Mouse (Mus musculus): ENCODE data around the gene Ywhab. TPM values are rescaled to one million over a fixed set of nuclear protein-coding genes. Genes with fewer than 3 reads are reported as not detected.
A peak's percentile ranks its signal among the peaks of the same experiment; 100 is the strongest.

Ywhab gene
- polyA plus RNA-seq (2015; fragmentation: Nextera tagmentation; extraction: Ambion mirVana) = 311 and 329 TPM in 2 replicates

DNA sequence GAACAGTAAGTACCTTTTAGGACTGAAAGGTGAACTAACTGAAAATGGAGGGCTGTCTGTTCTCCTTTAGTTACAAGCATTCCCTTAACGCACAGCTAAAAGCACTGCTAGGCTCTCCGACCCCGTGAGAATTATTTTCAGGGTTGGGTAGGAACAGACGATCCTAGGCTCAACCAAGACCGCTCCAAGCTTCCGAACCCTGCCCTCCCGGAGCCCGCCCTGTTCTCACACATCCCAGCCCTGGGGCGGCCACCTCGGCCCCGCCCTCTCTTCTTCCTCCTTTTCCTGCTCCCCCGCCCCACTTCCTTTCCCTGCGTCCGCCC, at the start of gene Ywhab:
TSS of gene Ywhab (plus strand) at position 307 of the 323 bp plus-strand sequence.
- H3K4me3 ChIP-seq = peak within 1 kb of the TSS; percentile 98
- H3K9me3 ChIP-seq = no peaks in the 10 kb centered on the region
- H3K9ac ChIP-seq = peak within 1 kb of the TSS; percentile 96
- H3K4me1 ChIP-seq = peaks cover 30% of the 10 kb centered on the region
- H3K4me2 ChIP-seq = peak within 1 kb of the TSS; percentile 85
- H3K27me3 ChIP-seq = no peaks in the 10 kb centered on the region
- ATAC-seq (ENCODE audit: insufficient number of reproducible peaks, insufficient read depth, low FRiP score, low TSS enrichment, low read depth) = no peak
- 0% methylated on average over 13 of the region's 14 CpGs for WGBS
- peak within 1 kb of the TSS; percentile 96 for H3K27ac ChIP-seq
- H3K36me3 ChIP-seq = no peaks in the 10 kb centered on the region; the same call in none of the 2 replicates

DNA sequence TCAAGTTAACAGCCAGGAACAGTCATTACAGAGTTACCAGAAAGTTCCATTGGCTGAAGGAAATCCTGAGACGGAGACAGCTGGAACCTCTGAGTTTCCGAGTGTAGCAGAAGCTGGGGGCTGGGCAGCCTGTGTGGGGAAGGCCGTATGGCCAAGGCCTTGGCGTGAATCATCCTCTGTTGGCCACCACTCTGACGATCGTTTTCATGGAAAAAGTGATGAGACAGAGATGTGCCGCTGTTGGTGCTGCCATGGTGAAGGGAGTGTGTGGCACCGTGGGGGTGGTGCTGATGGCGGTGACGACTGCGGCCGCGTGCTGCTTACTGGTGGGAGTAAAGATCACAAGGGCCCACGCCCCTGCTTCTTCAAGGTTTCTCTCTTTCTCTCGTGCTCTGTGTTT, 48.5 kb upstream of the Ywhab start:
- no peaks in the 10 kb centered on the region for H3K9me3 ChIP-seq
- no peak overlapping the region for H3K27ac ChIP-seq
- H3K9ac ChIP-seq = no peak overlapping the region
- WGBS = 81% methylated on average over 15 of the region's 15 CpGs
- peaks cover 4% of the 10 kb centered on the region; the same call in 1 of the 2 replicates for H3K27me3 ChIP-seq
- H3K4me2 ChIP-seq = no peak overlapping the region
- no peak for ATAC-seq (ENCODE audit: insufficient number of reproducible peaks, insufficient read depth, low FRiP score, low TSS enrichment, low read depth)
- no peaks in the 10 kb centered on the region for H3K36me3 ChIP-seq
- H3K4me3 ChIP-seq = no peak overlapping the region
- no peaks in the 10 kb centered on the region for H3K4me1 ChIP-seq

DNA sequence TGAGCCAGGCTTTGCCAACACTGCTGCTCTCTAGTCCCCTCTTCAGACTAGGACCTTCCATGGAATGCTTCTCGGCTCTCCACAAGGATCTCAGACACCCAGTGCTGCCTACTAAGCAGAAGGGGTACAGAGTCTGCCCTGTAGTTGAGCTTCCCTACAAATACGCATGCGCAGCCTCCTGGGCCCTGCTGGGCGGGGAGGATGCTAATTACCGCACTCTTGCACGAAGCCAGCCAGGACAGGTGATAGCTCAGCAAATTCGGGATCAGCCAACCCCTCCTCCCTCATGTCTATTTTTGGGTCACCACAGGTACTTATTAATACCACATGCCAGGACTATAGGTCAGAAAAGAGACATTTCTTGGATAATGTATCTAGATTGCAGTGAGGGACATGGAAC, 46.8 kb upstream of the Ywhab start:
- H3K27me3 ChIP-seq = peaks cover 4% of the 10 kb centered on the region; the same call in 1 of the 2 replicates
- H3K9ac ChIP-seq = no peak overlapping the region
- no peaks in the 10 kb centered on the region for H3K36me3 ChIP-seq
- H3K4me1 ChIP-seq = no peaks in the 10 kb centered on the region
- no peaks in the 10 kb centered on the region for H3K9me3 ChIP-seq
- no peak overlapping the region for H3K4me2 ChIP-seq
- no peak overlapping the region for H3K27ac ChIP-seq
- 66% methylated on average over 7 of the region's 7 CpGs for WGBS
- no peak overlapping the region for H3K4me3 ChIP-seq
- ATAC-seq (ENCODE audit: insufficient number of reproducible peaks, insufficient read depth, low FRiP score, low TSS enrichment, low read depth) = no peak

DNA sequence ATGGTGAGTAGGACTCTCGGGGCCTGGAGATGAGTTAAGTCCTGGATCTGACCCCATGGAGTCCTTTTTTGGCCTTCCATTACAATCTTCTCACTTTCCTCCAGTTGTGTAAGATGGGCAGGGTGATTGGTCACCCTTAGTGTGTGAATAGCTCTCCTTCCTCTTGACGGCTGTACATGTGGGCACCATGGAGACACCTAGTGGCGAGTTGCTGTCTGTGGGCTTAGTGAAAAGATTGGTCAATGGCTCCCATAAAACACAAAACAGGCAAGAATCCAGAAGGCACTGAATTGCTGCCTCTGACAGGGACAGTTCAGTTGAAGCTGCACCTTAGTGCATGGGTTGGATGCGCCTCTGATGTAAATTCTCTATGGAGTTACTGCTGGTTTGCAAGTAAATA, 43.0 kb upstream of the Ywhab start:
- no peaks in the 10 kb centered on the region for H3K4me1 ChIP-seq
- H3K27me3 ChIP-seq = peaks cover 4% of the 10 kb centered on the region; the same call in 1 of the 2 replicates
- no peaks in the 10 kb centered on the region for H3K36me3 ChIP-seq
- no peak overlapping the region for H3K27ac ChIP-seq
- H3K4me3 ChIP-seq = no peak overlapping the region
- no peak overlapping the region for H3K9ac ChIP-seq
- no peak for ATAC-seq (ENCODE audit: insufficient number of reproducible peaks, insufficient read depth, low FRiP score, low TSS enrichment, low read depth)
- WGBS = 27% methylated on average over 4 of the region's 4 CpGs
- no peaks in the 10 kb centered on the region for H3K9me3 ChIP-seq
- no peak overlapping the region for H3K4me2 ChIP-seq

DNA sequence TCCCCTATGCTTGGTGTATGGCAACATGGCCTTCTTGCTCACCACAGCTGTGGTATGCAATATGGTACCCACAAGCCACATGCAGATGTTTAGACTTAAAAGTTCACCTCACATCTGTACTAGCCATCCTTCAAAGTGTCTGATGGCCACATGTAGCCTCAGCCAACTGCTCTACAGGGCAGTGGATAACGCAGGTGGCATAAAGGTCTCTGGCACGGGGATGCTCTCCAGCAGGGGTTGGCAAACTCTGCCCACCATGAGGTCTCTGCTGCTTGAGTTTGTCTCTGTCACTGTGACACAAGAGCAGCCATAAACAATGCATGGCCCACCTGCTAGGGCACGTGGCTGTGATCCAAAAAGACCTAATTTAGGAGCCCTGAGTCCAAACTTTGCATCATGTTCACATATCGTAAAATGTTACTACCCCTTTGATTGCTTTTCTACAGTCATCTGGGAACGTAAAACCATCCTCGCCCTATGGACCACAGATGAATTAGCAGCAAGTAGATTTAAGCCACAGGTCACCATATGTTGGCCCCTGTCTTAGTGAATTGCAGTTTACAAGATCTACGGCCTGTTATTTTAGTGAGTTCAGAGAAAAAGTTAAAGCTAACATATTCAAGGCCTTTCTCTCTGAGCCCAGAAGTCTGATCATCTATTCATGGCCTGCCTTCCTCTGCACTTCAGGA, 41.0 kb upstream of the Ywhab start:
- Histone ChIP-seq H3K4me2 (no peak overlapping the region), H3K27ac (no peak overlapping the region), H3K9ac (no peak overlapping the region), H3K36me3 (no peaks in the 10 kb centered on the region), H3K4me1 (no peaks in the 10 kb centered on the region), H3K9me3 (no peaks in the 10 kb centered on the region), H3K27me3 (peaks cover 4% of the 10 kb centered on the region; the same call in 1 of the 2 replicates), H3K4me3 (no peak overlapping the region)
- ATAC-seq (ENCODE audit: insufficient number of reproducible peaks, insufficient read depth, low FRiP score, low TSS enrichment, low read depth) = no peak
- 79% methylated on average over 7 of the region's 7 CpGs for WGBS

DNA sequence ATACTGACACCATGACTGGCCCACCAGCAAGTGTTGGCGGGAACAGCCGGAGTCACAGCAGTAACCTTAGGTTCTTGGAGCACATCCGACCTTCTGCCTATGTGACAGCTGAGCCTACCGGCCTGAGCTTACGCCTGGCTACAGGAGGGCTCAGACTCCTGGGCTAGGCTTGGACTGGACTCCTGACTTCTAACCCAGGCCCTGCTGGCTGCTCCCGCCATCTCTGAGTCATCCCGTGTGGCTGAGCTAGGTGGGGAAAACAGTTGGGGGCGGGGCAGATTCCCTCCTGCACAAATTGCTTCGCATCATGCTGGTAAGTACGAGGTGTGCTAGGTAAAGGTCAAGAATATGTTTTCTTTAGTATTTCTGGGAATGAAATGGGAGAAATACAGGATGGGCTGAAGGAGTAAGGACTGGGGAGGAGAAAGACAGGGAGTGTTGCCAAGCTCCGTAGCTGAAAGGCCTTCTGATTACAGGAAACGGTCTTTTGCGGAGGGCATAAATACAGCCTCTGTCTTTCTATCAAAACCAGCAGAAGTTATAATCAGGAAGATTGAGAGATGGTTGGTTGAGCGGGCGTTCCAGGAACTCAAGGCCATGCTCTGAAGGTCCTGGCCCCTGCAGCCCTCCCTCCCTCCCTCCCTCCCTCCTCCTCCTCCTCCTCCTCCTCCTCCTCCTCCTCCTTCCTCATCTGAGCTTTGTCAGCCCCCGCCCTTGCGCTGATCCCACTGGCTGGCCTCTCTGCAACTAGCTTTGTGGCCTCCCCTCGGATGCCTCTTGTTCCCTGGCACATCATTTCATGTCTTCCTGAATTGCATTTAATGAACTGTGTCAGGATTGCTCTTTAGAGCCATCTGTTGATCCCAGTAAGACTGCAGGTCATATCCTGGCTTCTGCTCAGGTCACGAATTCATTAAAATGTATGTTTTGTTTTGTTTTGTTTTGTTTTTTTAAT, 29.9 kb upstream of the Ywhab start:
- no peak for ATAC-seq (ENCODE audit: insufficient number of reproducible peaks, insufficient read depth, low FRiP score, low TSS enrichment, low read depth)
- no peaks in the 10 kb centered on the region for H3K9me3 ChIP-seq
- H3K36me3 ChIP-seq = no peaks in the 10 kb centered on the region
- H3K4me1 ChIP-seq = no peaks in the 10 kb centered on the region; the same call in 1 of the 2 replicates
- no peak overlapping the region for H3K27ac ChIP-seq
- no peak overlapping the region for H3K4me3 ChIP-seq
- H3K4me2 ChIP-seq = no peak overlapping the region
- H3K27me3 ChIP-seq = no peaks in the 10 kb centered on the region
- no peak overlapping the region for H3K9ac ChIP-seq
- WGBS = 63% methylated on average over 18 of the region's 19 CpGs

DNA sequence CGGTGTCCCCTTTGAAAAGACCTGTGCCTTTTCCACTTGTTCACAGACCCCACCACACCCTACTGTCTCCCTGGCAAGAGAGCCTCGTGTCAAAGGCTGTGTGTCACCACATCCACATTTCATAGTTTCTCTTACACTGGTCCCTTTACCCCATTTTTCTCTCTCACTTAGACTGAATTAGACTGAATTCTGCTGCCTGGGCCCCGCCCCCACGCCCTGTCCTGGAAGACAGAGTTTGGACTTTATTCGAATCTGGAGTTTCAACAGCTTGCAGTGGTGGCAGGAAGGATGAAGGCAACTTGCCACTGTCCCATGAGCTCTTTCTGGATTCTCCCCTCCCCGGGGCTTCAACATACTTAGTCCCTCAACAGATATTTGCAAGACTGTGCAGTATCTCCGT, 29.1 kb upstream of the Ywhab start:
- Histone ChIP-seq H3K4me2 (no peak overlapping the region), H3K27ac (0 out of 2 replicates have a peak overlapping the region, but pooled peaks have one; percentile 4), H3K4me1 (no peaks in the 10 kb centered on the region; the same call in 1 of the 2 replicates), H3K9me3 (no peaks in the 10 kb centered on the region), H3K27me3 (no peaks in the 10 kb centered on the region), H3K9ac (no peak overlapping the region), H3K4me3 (no peak overlapping the region), H3K36me3 (no peaks in the 10 kb centered on the region)
- WGBS = 70% methylated on average over 7 of the region's 7 CpGs
- ATAC-seq (ENCODE audit: insufficient number of reproducible peaks, insufficient read depth, low FRiP score, low TSS enrichment, low read depth) = no peak

DNA sequence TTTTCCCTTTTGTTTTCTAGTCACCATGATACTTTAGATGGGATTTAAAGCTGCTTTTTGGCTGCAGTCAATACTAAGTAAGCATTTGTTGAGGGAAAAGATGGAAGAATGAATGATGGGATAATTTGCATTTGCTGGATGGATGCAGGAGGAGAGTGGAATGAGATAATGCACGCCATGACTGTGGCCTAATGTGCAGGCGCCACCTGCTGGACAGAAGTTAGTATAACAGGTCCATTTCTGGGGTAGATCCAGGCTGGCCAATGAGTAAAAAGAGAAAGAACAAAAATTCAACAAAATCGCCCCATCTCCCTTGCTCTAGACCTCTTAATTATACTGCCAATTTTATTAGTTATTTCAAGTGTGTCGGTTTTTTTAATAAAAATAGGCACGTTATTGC, 26.2 kb upstream of the Ywhab start:
- no peaks in the 10 kb centered on the region; the same call in 1 of the 2 replicates for H3K4me1 ChIP-seq

DNA sequence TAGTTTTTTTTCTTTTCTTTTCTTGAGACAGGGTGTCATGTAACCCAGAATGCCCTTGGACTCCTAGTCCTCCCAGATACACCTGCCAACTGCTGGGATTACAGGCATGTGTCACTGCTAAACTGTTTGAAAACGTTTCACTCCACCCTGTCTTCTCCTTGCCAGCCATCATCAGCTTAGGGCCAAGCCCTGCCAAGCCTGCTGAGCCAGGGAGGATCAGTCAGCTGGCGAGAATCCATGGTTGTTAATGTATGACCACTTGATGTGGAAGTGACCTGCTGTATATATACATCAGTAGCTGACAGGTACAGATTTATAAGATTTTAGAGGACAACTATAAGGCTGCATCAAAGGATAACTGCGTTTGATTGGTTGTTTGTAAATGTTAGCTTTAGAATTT, 24.4 kb upstream of the Ywhab start:
- Histone ChIP-seq H3K9ac (no peak overlapping the region), H3K27ac (no peak overlapping the region), H3K36me3 (no peaks in the 10 kb centered on the region), H3K4me3 (no peak overlapping the region), H3K27me3 (no peaks in the 10 kb centered on the region), H3K4me2 (no peak overlapping the region), H3K4me1 (no peaks in the 10 kb centered on the region), H3K9me3 (no peaks in the 10 kb centered on the region)
- WGBS = 54% methylated on average over 3 of the region's 3 CpGs
- no peak for ATAC-seq (ENCODE audit: insufficient number of reproducible peaks, insufficient read depth, low FRiP score, low TSS enrichment, low read depth)

More for the DNA sequence above, 26.2 kb upstream of the Ywhab start:
- Histone ChIP-seq H3K4me3 (no peak overlapping the region), H3K36me3 (no peaks in the 10 kb centered on the region), H3K9me3 (no peaks in the 10 kb centered on the region), H3K27ac (no peak overlapping the region), H3K9ac (no peak overlapping the region), H3K4me2 (no peak overlapping the region), H3K27me3 (no peaks in the 10 kb centered on the region)
- no peak for ATAC-seq (ENCODE audit: insufficient number of reproducible peaks, insufficient read depth, low FRiP score, low TSS enrichment, low read depth)
- WGBS = 2% methylated on average over 5 of the region's 5 CpGs

DNA sequence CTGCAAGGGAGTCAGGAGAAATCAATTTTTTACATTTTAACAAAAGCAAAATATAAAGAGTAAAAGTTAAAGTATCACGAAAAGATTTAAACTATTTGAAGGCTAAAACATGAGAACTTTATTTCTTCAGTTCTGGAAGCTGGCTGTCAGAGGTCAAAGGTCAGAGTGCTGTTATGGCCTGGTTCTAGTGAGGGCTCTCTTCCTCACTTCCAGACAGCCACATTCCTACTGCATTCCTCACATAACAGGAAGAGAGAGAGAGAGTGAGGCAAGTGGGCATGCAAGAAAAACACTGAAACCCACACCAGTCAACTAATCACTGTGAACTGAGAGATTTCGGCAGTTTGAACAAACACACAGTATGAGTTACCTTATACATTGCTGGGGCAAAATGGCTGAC, 20.7 kb upstream of the Ywhab start:
- Histone ChIP-seq H3K27ac (no peak overlapping the region), H3K36me3 (no peaks in the 10 kb centered on the region), H3K27me3 (no peaks in the 10 kb centered on the region), H3K9me3 (no peaks in the 10 kb centered on the region), H3K4me2 (no peak overlapping the region), H3K4me3 (no peak overlapping the region), H3K9ac (no peak overlapping the region), H3K4me1 (no peaks in the 10 kb centered on the region)
- no peak for ATAC-seq (ENCODE audit: insufficient number of reproducible peaks, insufficient read depth, low FRiP score, low TSS enrichment, low read depth)
- WGBS = 73% methylated on average over 2 of the region's 2 CpGs

DNA sequence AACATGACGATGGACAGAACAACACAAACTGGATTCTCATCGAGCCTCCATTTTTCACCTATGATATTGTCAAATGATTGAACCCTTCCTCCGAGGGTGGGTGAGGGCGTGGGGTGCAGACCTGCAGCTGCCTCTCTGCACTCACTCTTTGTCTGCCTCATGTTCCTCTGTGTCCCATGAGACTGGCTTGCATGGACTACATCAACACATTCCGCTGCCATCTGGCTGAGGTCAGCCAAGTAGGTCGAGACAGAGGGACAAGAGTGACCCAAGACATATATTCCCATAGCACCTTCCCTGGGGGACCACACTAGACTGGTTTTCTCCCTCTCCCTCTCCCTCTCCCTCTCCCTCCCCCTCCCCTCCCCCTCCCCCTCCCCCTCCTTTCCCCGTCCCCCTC, 18.3 kb upstream of the Ywhab start:
- Histone ChIP-seq H3K27ac (no peak overlapping the region), H3K9ac (no peak overlapping the region), H3K36me3 (no peaks in the 10 kb centered on the region), H3K4me3 (no peak overlapping the region), H3K27me3 (no peaks in the 10 kb centered on the region), H3K4me2 (no peak overlapping the region), H3K9me3 (no peaks in the 10 kb centered on the region), H3K4me1 (no peaks in the 10 kb centered on the region)
- no peak for ATAC-seq (ENCODE audit: insufficient number of reproducible peaks, insufficient read depth, low FRiP score, low TSS enrichment, low read depth)
- WGBS = 91% methylated on average over 6 of the region's 7 CpGs

DNA sequence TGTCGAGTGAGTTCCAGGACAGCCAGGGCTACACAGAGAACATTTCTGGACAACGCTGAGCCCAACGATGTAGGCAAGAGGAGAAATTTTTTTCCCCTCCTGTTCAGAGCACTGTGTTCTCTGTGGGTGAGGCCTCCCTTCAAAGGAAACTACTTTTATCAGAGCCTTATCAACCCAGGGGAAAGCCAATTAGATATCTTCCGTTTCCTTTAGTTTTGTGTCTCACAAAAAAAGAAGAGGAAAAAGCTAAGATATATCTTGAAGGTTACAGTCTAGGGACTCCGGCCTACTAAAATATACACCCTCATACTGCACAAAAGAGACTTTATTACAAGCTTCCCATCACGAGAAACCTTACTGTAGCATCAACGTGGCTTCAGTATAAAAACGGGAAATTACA, 7.5 kb upstream of the Ywhab start:
- Histone ChIP-seq H3K9ac (no peak overlapping the region), H3K9me3 (no peaks in the 10 kb centered on the region), H3K27me3 (no peaks in the 10 kb centered on the region), H3K4me3 (no peak overlapping the region), H3K27ac (no peak overlapping the region), H3K4me1 (no peaks in the 10 kb centered on the region), H3K4me2 (no peak overlapping the region), H3K36me3 (no peaks in the 10 kb centered on the region)
- 77% methylated on average over 8 of the region's 8 CpGs for WGBS
- ATAC-seq (ENCODE audit: insufficient number of reproducible peaks, insufficient read depth, low FRiP score, low TSS enrichment, low read depth) = no peak
